Mouse (Mus musculus): ENCODE data around the gene Nfe2l2.

Gene Nfe2l2

GRCm38 (mm10) chr2:75685458-75685861 is 19.0 kb downstream of the Nfe2l2 start:
- DNase-seq (ENCODE audit: low spot score) = peak; percentile 89

GRCm38 (mm10) chr2:75684526-75684925 is 19.9 kb downstream of the Nfe2l2 start:
- no peak for DNase-seq (ENCODE audit: low spot score)

- no peak for DNase-seq (ENCODE audit: low spot score)
Measured at GRCm38 (mm10) chr2:75682978-75683709, 21.3 kb downstream of the Nfe2l2 start.

GRCm38 (mm10) chr2:75681439-75681838 is 23.0 kb downstream of the Nfe2l2 start:
- DNase-seq (ENCODE audit: low spot score) = no peak

GRCm38 (mm10) chr2:75679947-75680346 is 24.5 kb downstream of the Nfe2l2 start:
- DNase-seq (ENCODE audit: low spot score) = no peak

GRCm38 (mm10) chr2:75676567-75676966 is 27.9 kb downstream of the Nfe2l2 start:
- no peak for DNase-seq (ENCODE audit: low spot score)

GRCm38 (mm10) chr2:75672561-75672960 is 31.9 kb downstream of the Nfe2l2 start:
- no peak for DNase-seq (ENCODE audit: low spot score)

GRCm38 (mm10) chr2:75671337-75671660 is 33.1 kb downstream of the Nfe2l2 start:
- no peak for DNase-seq (ENCODE audit: low spot score)

GRCm38 (mm10) chr2:75670446-75671336 is 33.8 kb downstream of the Nfe2l2 start:
- no peak for DNase-seq (ENCODE audit: low spot score)

GRCm38 (mm10) chr2:75669491-75670445 is 34.7 kb downstream of the Nfe2l2 start:
- no peak for DNase-seq (ENCODE audit: low spot score)

GRCm38 (mm10) chr2:75661106-75661505 is 43.3 kb downstream of the Nfe2l2 start:
- DNase-seq (ENCODE audit: low spot score) = peak; percentile 37

- DNase-seq (ENCODE audit: low spot score) = peak; percentile 23
Measured at GRCm38 (mm10) chr2:75660255-75660948, 44.0 kb downstream of the Nfe2l2 start.

- peak; percentile 89 for DNase-seq (ENCODE audit: low spot score)
Measured at GRCm38 (mm10) chr2:75659629-75659960, 44.8 kb downstream of the Nfe2l2 start.

- DNase-seq (ENCODE audit: low spot score) = peak; percentile 99
Measured at GRCm38 (mm10) chr2:75658727-75659628, 45.5 kb downstream of the Nfe2l2 start, which contains the start of gene Hnrnpa3. Gene Hnrnpa3 (plus strand): TSS chr2:75659261.

GRCm38 (mm10) chr2:75657907-75658691 is 46.3 kb downstream of the Nfe2l2 start:
- peak; percentile 41 for DNase-seq (ENCODE audit: low spot score)

- DNase-seq (ENCODE audit: low spot score) = no peak
Measured at GRCm38 (mm10) chr2:75656924-75657323, 47.5 kb downstream of the Nfe2l2 start.

- no peak for DNase-seq (ENCODE audit: low spot score)
Measured at GRCm38 (mm10) chr2:75654679-75655078, 49.8 kb downstream of the Nfe2l2 start.

GRCm38 (mm10) chr2:75653150-75653549 is 51.3 kb downstream of the Nfe2l2 start:
- no peak for DNase-seq (ENCODE audit: low spot score)

- DNase-seq (ENCODE audit: low spot score) = no peak
Measured at GRCm38 (mm10) chr2:75650437-75650836, 54.0 kb downstream of the Nfe2l2 start.

GRCm38 (mm10) chr2:75645251-75645650 is 59.2 kb downstream of the Nfe2l2 start:
- no peak for DNase-seq (ENCODE audit: low spot score)

All from MN1 (cell line).